Mouse (Mus musculus) heart, embryonic 13.5 days (tissue): Measurements from ENCODE around the gene Vmn2r22. TPM values are rescaled to one million over a fixed set of nuclear protein-coding genes. Genes with fewer than 3 reads are reported as not detected.

ENCODE experiments used
- polyA plus RNA-seq: library from polyadenylated mRNA; unstranded; fragments of >200 nt; fragmentation: Nextera tagmentation; extraction: Ambion mirVana; gene quantifications from 2 replicates; pipeline ENCODE4 v1.2.1, GENCODE M21; 2015

Vmn2r22 gene
- polyA plus RNA-seq, 1 experiment from 2014 or later = not detected

Other genes starting within 250 kb of the Vmn2r22 start
- gene Vmn2r20, start 232.6 kb downstream of the Vmn2r22 start, polyA plus RNA-seq = not detected in 2 replicates
- gene Vmn2r21, start 117.3 kb downstream of the Vmn2r22 start, polyA plus RNA-seq = not detected in 2 replicates
- not detected in 2 replicates for gene Vmn2r23, start 51.9 kb upstream of the Vmn2r22 start, polyA plus RNA-seq
- gene Vmn2r24, start 128.2 kb upstream of the Vmn2r22 start, polyA plus RNA-seq = not detected in 2 replicates
- gene Vmn2r25, start 202.7 kb upstream of the Vmn2r22 start, polyA plus RNA-seq = not detected in 2 replicates